Mouse (Mus musculus) cerebellum, adult 2 months (tissue): Measurements from ENCODE around the gene D430042O09Rik. TPM values are rescaled to one million over a fixed set of nuclear protein-coding genes. Genes with fewer than 3 reads are reported as not detected.

Experiments used
- DNase-seq, 2 experiments: peaks; one replicate each; pipeline ENCODE4 v3.0.0; 2021
- H3K27ac ChIP-seq: fragments of 200-500 bp; 2 replicates; pipeline ENCODE4 v1.5.1; 2012; ENCODE audit warnings: low read length, control low read depth, inconsistent platforms; ENCODE audit not compliant: insufficient read depth
- H3K27me3 ChIP-seq: fragments of 200-500 bp; 2 replicates; pipeline ENCODE4 v1.6.1; 2012; ENCODE audit warnings: inconsistent platforms, mild to moderate bottlenecking, low read length, moderate library complexity; ENCODE audit not compliant: control insufficient read depth, insufficient read depth
- H3K4me1 ChIP-seq: fragments of 200-500 bp; 2 replicates; pipeline ENCODE4 v1.6.1; 2011; ENCODE audit warnings: low read length; ENCODE audit not compliant: control insufficient read depth, insufficient read depth
- H3K4me3 ChIP-seq: fragments of 200-500 bp; replicated peaks from 2 replicates; pipeline ENCODE3; 2011; ENCODE audit warnings: mild to moderate bottlenecking, low read depth, low read length, control low read depth; ENCODE audit not compliant: insufficient read depth
- CTCF ChIP-seq: fragments of 200-500 bp; IDR thresholded peaks from 2 replicates; pipeline ENCODE4 v1.5.1; 2011; ENCODE audit warnings: low read depth, mild to moderate bottlenecking, control low read depth, low read length, moderate library complexity, borderline replicate concordance; ENCODE audit not compliant: insufficient read depth
- POLR2A ChIP-seq: fragments of 200-500 bp; IDR thresholded peaks from 2 replicates; pipeline ENCODE4 v1.6.1; 2011; ENCODE audit warnings: low read length, control low read depth, borderline replicate concordance; ENCODE audit not compliant: insufficient read depth
- WGBS: fragments of 180-500 bp; shearing (Covaris S2); methylation state at CpG from one replicate; pipeline ENCODE4 v1.1.7; 2018; 5-methylcytosine and 5-hydroxymethylcytosine counted together
- polyA plus RNA-seq: library from polyadenylated mRNA; depleted of rRNA; stranded (reverse); fragments of >200 nt; gene quantifications from 2 replicates; pipeline ENCODE4 v1.2.3, GENCODE M21; 2012

Gene D430042O09Rik
- polyA plus RNA-seq, 1 experiment, result 11.9 TPM

GRCm38 (mm10) chr7:125787046-125787445 lies 79.4 kb downstream of the D430042O09Rik start:
- Histone ChIP-seq H3K27me3 (no peaks in the 10 kb centered on the region), H3K27ac (no peak overlapping the region), H3K4me3 (no peak overlapping the region), H3K4me1 (peaks cover 7% of the 10 kb centered on the region; the same call in 1 of the 2 replicates)
- 85% methylated on average over 7 of the region's 7 CpGs for WGBS
- TF ChIP-seq CTCF (no peak), POLR2A (no peak)
- no peak for DNase-seq

- DNase-seq, result no peak
- no peaks in the 10 kb centered on the region for H3K27me3 ChIP-seq
- no peak overlapping the region for H3K27ac ChIP-seq
- WGBS, result 79% methylated on average over 8 of the region's 8 CpGs
- H3K4me1 ChIP-seq, result peaks cover 16% of the 10 kb centered on the region
- TF ChIP-seq CTCF (no peak), POLR2A (no peak)
- no peak overlapping the region for H3K4me3 ChIP-seq
Observed at GRCm38 (mm10) chr7:125790039-125790438, 82.4 kb downstream of the D430042O09Rik start.

- H3K27me3 ChIP-seq, result no peaks in the 10 kb centered on the region
- TF ChIP-seq CTCF, result no peak
- no peak for TF ChIP-seq POLR2A
- DNase-seq, result no peak
- no peaks in the 10 kb centered on the region for H3K4me1 ChIP-seq
- no peak overlapping the region for H3K4me3 ChIP-seq
- no peak overlapping the region for H3K27ac ChIP-seq
- WGBS, result 68% methylated on average over 1 of the region's 1 CpGs
Observed at GRCm38 (mm10) chr7:125806571-125806970, 98.9 kb downstream of the D430042O09Rik start.

- no peak for DNase-seq
- Histone ChIP-seq H3K27me3 (no peaks in the 10 kb centered on the region), H3K4me1 (no peaks in the 10 kb centered on the region), H3K27ac (no peak overlapping the region), H3K4me3 (no peak overlapping the region)
- TF ChIP-seq CTCF, result no peak
- TF ChIP-seq POLR2A, result no peak
- 72% methylated on average over 3 of the region's 3 CpGs for WGBS
Observed at GRCm38 (mm10) chr7:125808210-125808609, 100.5 kb downstream of the D430042O09Rik start.

GRCm38 (mm10) chr7:125812721-125813120 lies 105.0 kb downstream of the D430042O09Rik start:
- WGBS, result 96% methylated on average over 8 of the region's 8 CpGs
- H3K27ac ChIP-seq, result no peak overlapping the region
- no peak overlapping the region for H3K4me3 ChIP-seq
- DNase-seq, result no peak
- H3K27me3 ChIP-seq, result no peaks in the 10 kb centered on the region
- peaks cover 7% of the 10 kb centered on the region for H3K4me1 ChIP-seq
- TF ChIP-seq POLR2A, result no peak
- no peak for TF ChIP-seq CTCF

- no peaks in the 10 kb centered on the region for H3K27me3 ChIP-seq
- 95% methylated on average over 3 of the region's 3 CpGs for WGBS
- TF ChIP-seq CTCF (no peak), POLR2A (no peak)
- no peak for DNase-seq
- no peak overlapping the region for H3K27ac ChIP-seq
- no peak overlapping the region for H3K4me3 ChIP-seq
- H3K4me1 ChIP-seq, result peaks cover 17% of the 10 kb centered on the region
Observed at GRCm38 (mm10) chr7:125815733-125816132, 108.0 kb downstream of the D430042O09Rik start.

- Histone ChIP-seq H3K4me3 (no peak overlapping the region), H3K27ac (peak overlapping the region; percentile 29; the same call in 1 of the 2 replicates), H3K4me1 (peaks cover 17% of the 10 kb centered on the region), H3K27me3 (no peaks in the 10 kb centered on the region)
- no peak for TF ChIP-seq POLR2A
- TF ChIP-seq CTCF, result no peak
- WGBS, result 10% methylated on average over 9 of the region's 9 CpGs
- peak; percentile 79 to 94 for DNase-seq
Observed at GRCm38 (mm10) chr7:125818301-125818712, 110.6 kb downstream of the D430042O09Rik start.

GRCm38 (mm10) chr7:125820233-125820632 lies 112.5 kb downstream of the D430042O09Rik start:
- TF ChIP-seq CTCF (peak; percentile 2; the same call in 1 of the 2 replicates), POLR2A (no peak)
- Histone ChIP-seq H3K27me3 (no peaks in the 10 kb centered on the region), H3K4me3 (no peak overlapping the region), H3K27ac (no peak overlapping the region), H3K4me1 (peaks cover 17% of the 10 kb centered on the region)
- DNase-seq, result no peak
- WGBS, result 91% methylated on average over 2 of the region's 2 CpGs

- no peaks in the 10 kb centered on the region for H3K27me3 ChIP-seq
- 90% methylated on average over 2 of the region's 2 CpGs for WGBS
Observed at GRCm38 (mm10) chr7:125826425-125826824, 118.7 kb downstream of the D430042O09Rik start.

More at GRCm38 (mm10) chr7:125826425-125826824, 118.7 kb downstream of the D430042O09Rik start:
- DNase-seq, result no peak
- no peak overlapping the region for H3K27ac ChIP-seq
- TF ChIP-seq CTCF (no peak), POLR2A (no peak)
- no peak overlapping the region for H3K4me3 ChIP-seq
- H3K4me1 ChIP-seq, result no peaks in the 10 kb centered on the region
